Mouse (Mus musculus) hindbrain, embryonic 10.5 days (tissue): ENCODE measurements around the gene Nlk. TPM values are rescaled to one million over a fixed set of nuclear protein-coding genes. Genes with fewer than 3 reads are reported as not detected.
A peak's percentile ranks its signal among the peaks of the same experiment; 100 is the strongest.

Experiments used
- DNase-seq: peaks from one replicate; pipeline ENCODE4 v3.0.0-alpha.2; 2017; ENCODE audit warnings: low spot score
- H3K27ac ChIP-seq: fragments of 300-500 bp; sonication (generic); 2 replicates; pipeline ENCODE4 v1.5.1; 2016; ENCODE audit warnings: mild to moderate bottlenecking, moderate library complexity
- H3K27me3 ChIP-seq: fragments of 300-500 bp; sonication (generic); 2 replicates; pipeline ENCODE4 v1.6.1; 2016; ENCODE audit warnings: mild to moderate bottlenecking; ENCODE audit not compliant: poor library complexity, insufficient read depth, severe bottlenecking
- H3K36me3 ChIP-seq: fragments of 300-500 bp; sonication (generic); 2 replicates; pipeline ENCODE4 v1.6.1; 2016; ENCODE audit warnings: mild to moderate bottlenecking, moderate library complexity
- H3K4me1 ChIP-seq: fragments of 300-500 bp; sonication (generic); replicated peaks from 2 replicates; pipeline ENCODE4 v1.6.1; 2016; ENCODE audit warnings: mild to moderate bottlenecking
- H3K4me3 ChIP-seq: fragments of 300-500 bp; sonication (generic); 2 replicates; pipeline ENCODE4 v1.5.1; 2016; ENCODE audit warnings: mild to moderate bottlenecking, moderate library complexity
- H3K9me3 ChIP-seq: fragments of 300-500 bp; sonication (generic); 2 replicates; pipeline ENCODE4 v1.6.1; 2016; ENCODE audit warnings: mild to moderate bottlenecking, moderate library complexity
- WGBS: fragments of 180-500 bp; shearing (Covaris S2); methylation state at CpG from one replicate; pipeline ENCODE4 v1.1.7; 2016; 5-methylcytosine and 5-hydroxymethylcytosine counted together
- polyA plus RNA-seq: library from polyadenylated mRNA; unstranded; fragments of >200 nt; fragmentation: Nextera tagmentation; extraction: Ambion mirVana; gene quantifications from 2 replicates; pipeline ENCODE4 v1.2.1, GENCODE M21; 2016

Gene Nlk
- polyA plus RNA-seq, 1 experiment from 2014 or later = 17.1 TPM

GRCm38 (mm10) chr11:78721419-78721818, 24.2 kb upstream of the Nlk start:
- no peak for DNase-seq
- H3K27ac ChIP-seq = no peak overlapping the region
- no peaks in the 10 kb centered on the region for H3K4me1 ChIP-seq
- no peaks in the 10 kb centered on the region for H3K9me3 ChIP-seq
- no peaks in the 10 kb centered on the region for H3K36me3 ChIP-seq
- no peak overlapping the region for H3K4me3 ChIP-seq
- no peaks in the 10 kb centered on the region for H3K27me3 ChIP-seq
- 72% methylated on average over 2 of the region's 2 CpGs for WGBS

GRCm38 (mm10) chr11:78717655-78718054, 20.5 kb upstream of the Nlk start:
- no peaks in the 10 kb centered on the region for H3K9me3 ChIP-seq
- H3K27me3 ChIP-seq = no peaks in the 10 kb centered on the region
- no peak overlapping the region for H3K27ac ChIP-seq
- H3K4me1 ChIP-seq = no peaks in the 10 kb centered on the region
- WGBS = 76% methylated on average over 4 of the region's 4 CpGs
- no peaks in the 10 kb centered on the region for H3K36me3 ChIP-seq
- no peak for DNase-seq
- no peak overlapping the region for H3K4me3 ChIP-seq

- WGBS = 80% methylated on average over 2 of the region's 2 CpGs
- H3K27me3 ChIP-seq = no peaks in the 10 kb centered on the region
Measured at GRCm38 (mm10) chr11:78708642-78709041, 11.5 kb upstream of the Nlk start.

GRCm38 (mm10) chr11:78706026-78706425, 8.9 kb upstream of the Nlk start:
- Histone ChIP-seq H3K27me3 (peaks cover 8% of the 10 kb centered on the region; the same call in 1 of the 2 replicates), H3K27ac (no peak overlapping the region), H3K4me1 (no peaks in the 10 kb centered on the region), H3K9me3 (no peaks in the 10 kb centered on the region), H3K36me3 (no peaks in the 10 kb centered on the region), H3K4me3 (no peak overlapping the region)
- DNase-seq = no peak

More at GRCm38 (mm10) chr11:78708642-78709041, 11.5 kb upstream of the Nlk start:
- H3K4me3 ChIP-seq = no peak overlapping the region
- H3K9me3 ChIP-seq = no peaks in the 10 kb centered on the region
- no peak for DNase-seq
- no peaks in the 10 kb centered on the region for H3K36me3 ChIP-seq
- no peaks in the 10 kb centered on the region for H3K4me1 ChIP-seq
- H3K27ac ChIP-seq = no peak overlapping the region

- 83% methylated on average over 5 of the region's 5 CpGs for WGBS
- Histone ChIP-seq H3K4me3 (no peak overlapping the region), H3K27ac (no peak overlapping the region), H3K9me3 (no peaks in the 10 kb centered on the region), H3K36me3 (no peaks in the 10 kb centered on the region), H3K4me1 (no peaks in the 10 kb centered on the region), H3K27me3 (peaks cover 12% of the 10 kb centered on the region; the same call in 1 of the 2 replicates)
- DNase-seq = no peak
Measured at GRCm38 (mm10) chr11:78703085-78703484, 5.9 kb upstream of the Nlk start.

- Histone ChIP-seq H3K4me3 (no peak overlapping the region), H3K27ac (no peak overlapping the region), H3K9me3 (no peaks in the 10 kb centered on the region), H3K4me1 (no peaks in the 10 kb centered on the region), H3K27me3 (peaks cover 12% of the 10 kb centered on the region; the same call in 1 of the 2 replicates), H3K36me3 (no peaks in the 10 kb centered on the region)
- DNase-seq = no peak
- WGBS = 90% methylated on average over 3 of the region's 3 CpGs
Measured at GRCm38 (mm10) chr11:78702319-78702718, 5.1 kb upstream of the Nlk start.

GRCm38 (mm10) chr11:78697753-78698171, 589 bp upstream of the Nlk start:
- H3K4me1 ChIP-seq = peaks cover 34% of the 10 kb centered on the region
- H3K36me3 ChIP-seq = peaks cover 16% of the 10 kb centered on the region; the same call in 1 of the 2 replicates
- peak; percentile 89 for DNase-seq
- H3K27ac ChIP-seq = peak overlapping the region; percentile 97
- peak overlapping the region; percentile 84 for H3K4me3 ChIP-seq
- WGBS = under 1% methylated on average over 12 of the region's 12 CpGs
- no peaks in the 10 kb centered on the region for H3K9me3 ChIP-seq
- peaks cover 11% of the 10 kb centered on the region; the same call in 1 of the 2 replicates for H3K27me3 ChIP-seq

GRCm38 (mm10) chr11:78694249-78694648, 2.9 kb downstream of the Nlk start:
- peak overlapping the region; percentile 84 for H3K4me3 ChIP-seq
- 75% methylated on average over 3 of the region's 3 CpGs for WGBS
- peaks cover 45% of the 10 kb centered on the region for H3K4me1 ChIP-seq

GRCm38 (mm10) chr11:78693307-78693706, 3.9 kb downstream of the Nlk start:
- WGBS = 94% methylated on average over 8 of the region's 8 CpGs
- no peaks in the 10 kb centered on the region for H3K27me3 ChIP-seq
- H3K27ac ChIP-seq = no peak overlapping the region
- H3K4me1 ChIP-seq = peaks cover 47% of the 10 kb centered on the region
- H3K36me3 ChIP-seq = peaks cover 16% of the 10 kb centered on the region; the same call in 1 of the 2 replicates
- DNase-seq = no peak
- no peaks in the 10 kb centered on the region for H3K9me3 ChIP-seq
- no peak overlapping the region for H3K4me3 ChIP-seq

More at GRCm38 (mm10) chr11:78694249-78694648, 2.9 kb downstream of the Nlk start:
- H3K27me3 ChIP-seq = no peaks in the 10 kb centered on the region
- DNase-seq = no peak
- H3K9me3 ChIP-seq = no peaks in the 10 kb centered on the region
- no peak overlapping the region for H3K27ac ChIP-seq
- peaks cover 16% of the 10 kb centered on the region; the same call in 1 of the 2 replicates for H3K36me3 ChIP-seq

- no peaks in the 10 kb centered on the region for H3K9me3 ChIP-seq
- DNase-seq = no peak
- H3K4me3 ChIP-seq = no peak overlapping the region
- H3K4me1 ChIP-seq = peaks cover 47% of the 10 kb centered on the region
- no peak overlapping the region for H3K27ac ChIP-seq
- 86% methylated on average over 2 of the region's 2 CpGs for WGBS
- peaks cover 16% of the 10 kb centered on the region; the same call in 1 of the 2 replicates for H3K36me3 ChIP-seq
- no peaks in the 10 kb centered on the region for H3K27me3 ChIP-seq
Measured at GRCm38 (mm10) chr11:78691201-78691600, 6.0 kb downstream of the Nlk start.

GRCm38 (mm10) chr11:78690547-78690946, 6.6 kb downstream of the Nlk start:
- WGBS = 96% methylated on average over 3 of the region's 3 CpGs
- Histone ChIP-seq H3K27me3 (no peaks in the 10 kb centered on the region), H3K9me3 (no peaks in the 10 kb centered on the region), H3K27ac (no peak overlapping the region), H3K36me3 (peaks cover 11% of the 10 kb centered on the region; the same call in 1 of the 2 replicates), H3K4me3 (no peak overlapping the region), H3K4me1 (peaks cover 41% of the 10 kb centered on the region)
- DNase-seq = no peak

GRCm38 (mm10) chr11:78681058-78681457, 16.1 kb downstream of the Nlk start:
- DNase-seq = no peak
- Histone ChIP-seq H3K27me3 (no peaks in the 10 kb centered on the region), H3K27ac (no peak overlapping the region), H3K36me3 (peaks cover 11% of the 10 kb centered on the region), H3K4me3 (no peak overlapping the region), H3K9me3 (no peaks in the 10 kb centered on the region), H3K4me1 (no peaks in the 10 kb centered on the region)
- 89% methylated on average over 3 of the region's 3 CpGs for WGBS

GRCm38 (mm10) chr11:78678761-78679160, 18.4 kb downstream of the Nlk start:
- WGBS = 72% methylated on average over 2 of the region's 2 CpGs
- Histone ChIP-seq H3K4me1 (no peaks in the 10 kb centered on the region), H3K36me3 (peaks cover 11% of the 10 kb centered on the region)

GRCm38 (mm10) chr11:78668647-78669046, 28.5 kb downstream of the Nlk start:
- no peaks in the 10 kb centered on the region for H3K9me3 ChIP-seq
- no peak overlapping the region for H3K4me3 ChIP-seq
- no peak for DNase-seq
- WGBS = 26% methylated on average over 3 of the region's 3 CpGs
- H3K27ac ChIP-seq = no peak overlapping the region
- no peaks in the 10 kb centered on the region for H3K36me3 ChIP-seq
- no peaks in the 10 kb centered on the region for H3K27me3 ChIP-seq
- peaks cover 25% of the 10 kb centered on the region for H3K4me1 ChIP-seq

More at GRCm38 (mm10) chr11:78678761-78679160, 18.4 kb downstream of the Nlk start:
- no peak overlapping the region for H3K4me3 ChIP-seq
- no peaks in the 10 kb centered on the region for H3K27me3 ChIP-seq
- no peak for DNase-seq
- no peaks in the 10 kb centered on the region for H3K9me3 ChIP-seq
- no peak overlapping the region for H3K27ac ChIP-seq
